Mouse (Mus musculus) embryonic facial prominence, embryonic 15.5 days (tissue): ENCODE measurements around the gene D7Ertd443e. TPM values are rescaled to one million over a fixed set of nuclear protein-coding genes. Genes with fewer than 3 reads are reported as not detected.

Experiments used
- ATAC-seq: fragments of 200-750 bp; cut with Nextera tagmentation; 2 replicates; pipeline ENCODE4 v1.8.0; 2017; ENCODE audit warnings: low read depth, moderate TSS enrichment; ENCODE audit not compliant: insufficient number of reproducible peaks, low FRiP score, low TSS enrichment
- H3K27ac ChIP-seq: fragments of 300-500 bp; sonication (generic); replicated peaks from 2 replicates; pipeline ENCODE4 v1.5.1; 2015; ENCODE audit warnings: mild to moderate bottlenecking, inconsistent platforms
- H3K27me3 ChIP-seq: fragments of 300-500 bp; sonication (generic); 2 replicates; pipeline ENCODE4 v1.6.1; 2015; ENCODE audit warnings: inconsistent platforms
- H3K36me3 ChIP-seq: fragments of 300-500 bp; sonication (generic); 2 replicates; pipeline ENCODE4 v1.6.1; 2015; ENCODE audit warnings: mild to moderate bottlenecking, inconsistent platforms
- H3K4me1 ChIP-seq: fragments of 300-500 bp; sonication (generic); 2 replicates; pipeline ENCODE4 v1.6.1; 2015; ENCODE audit warnings: inconsistent platforms
- H3K4me2 ChIP-seq: fragments of 300-500 bp; sonication (generic); replicated peaks from 2 replicates; pipeline ENCODE4 v1.6.1; 2015; ENCODE audit warnings: mild to moderate bottlenecking, inconsistent platforms
- H3K4me3 ChIP-seq: fragments of 300-500 bp; sonication (generic); replicated peaks from 2 replicates; pipeline ENCODE4 v1.5.1; 2015; ENCODE audit warnings: mild to moderate bottlenecking, inconsistent platforms
- H3K9ac ChIP-seq: fragments of 300-500 bp; sonication (generic); 2 replicates; pipeline ENCODE4 v1.6.1; 2015; ENCODE audit warnings: inconsistent platforms
- H3K9me3 ChIP-seq: fragments of 300-500 bp; sonication (generic); replicated peaks from 2 replicates; pipeline ENCODE4 v1.6.1; 2016; ENCODE audit warnings: inconsistent platforms
- WGBS: fragments of 180-500 bp; shearing (Covaris S2); methylation state at CpG from one replicate; pipeline ENCODE4 v1.1.7; 2015; 5-methylcytosine and 5-hydroxymethylcytosine counted together
- polyA plus RNA-seq: library from polyadenylated mRNA; unstranded; fragments of >200 nt; fragmentation: Nextera tagmentation; extraction: Ambion mirVana; gene quantifications from 2 replicates; pipeline ENCODE4 v1.2.1, GENCODE M21; 2015

Gene D7Ertd443e
- polyA plus RNA-seq, 1 experiment from 2014 or later = 0.51 TPM

DNA sequence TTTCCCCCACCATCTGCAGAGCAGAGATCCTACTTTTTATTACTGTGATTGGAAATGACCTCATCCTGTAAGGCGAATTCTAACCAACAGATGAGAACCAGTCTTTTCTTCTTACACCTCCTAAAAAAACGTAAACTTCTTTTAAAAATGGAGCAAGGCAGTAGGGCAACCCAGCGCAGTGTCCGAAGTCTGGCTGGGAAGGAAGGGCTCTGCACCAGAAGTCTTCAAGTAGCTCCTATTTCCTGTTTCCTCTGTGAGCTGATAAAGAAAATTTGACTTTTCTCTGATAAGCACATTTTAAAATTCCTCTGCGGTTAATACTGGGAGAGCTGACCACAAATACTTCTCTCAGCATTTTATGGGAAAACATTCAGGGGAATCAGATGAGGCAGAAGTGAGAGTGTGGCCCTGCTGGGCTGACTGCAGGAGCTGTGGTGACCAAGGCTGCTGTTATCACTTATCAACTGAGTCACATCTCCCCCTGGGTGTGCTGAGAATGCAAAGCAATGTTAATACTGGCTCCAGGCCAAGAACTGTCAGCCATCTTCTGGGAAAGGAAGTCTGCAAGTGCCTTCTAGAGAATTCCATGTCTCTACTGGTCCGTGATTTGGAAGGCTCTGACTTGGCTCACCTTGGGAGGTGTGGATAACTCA is 97.8 kb downstream of the D7Ertd443e start:
- no peaks in the 10 kb centered on the region for H3K36me3 ChIP-seq
- no peak overlapping the region for H3K27ac ChIP-seq
- H3K4me3 ChIP-seq = no peak overlapping the region
- no peak overlapping the region for H3K9ac ChIP-seq
- ATAC-seq = no peak
- peaks cover 14% of the 10 kb centered on the region for H3K4me1 ChIP-seq
- no peak overlapping the region for H3K4me2 ChIP-seq
- 55% methylated on average over 6 of the region's 6 CpGs for WGBS
- no peaks in the 10 kb centered on the region for H3K9me3 ChIP-seq
- H3K27me3 ChIP-seq = no peaks in the 10 kb centered on the region

DNA sequence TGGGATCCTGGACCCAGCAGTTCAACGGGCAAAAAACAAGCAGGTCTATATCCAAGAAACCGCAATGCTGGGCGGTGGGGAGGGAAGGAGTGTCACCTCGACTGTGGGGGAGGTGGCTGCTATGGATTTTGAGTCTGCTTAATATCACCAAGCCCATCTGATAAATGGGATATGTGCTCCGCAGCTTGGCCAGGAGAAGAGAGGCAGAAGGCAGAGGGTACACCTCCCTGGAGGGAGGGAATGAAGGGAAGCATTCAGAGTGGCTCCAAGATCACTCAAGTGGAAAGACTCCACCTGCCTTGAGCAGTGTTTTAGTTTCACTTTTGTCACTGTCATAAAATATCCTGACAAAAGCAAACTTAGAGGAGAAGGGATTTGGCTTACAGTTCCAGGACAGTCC is 112.5 kb downstream of the D7Ertd443e start:
- no peak overlapping the region for H3K4me2 ChIP-seq
- no peaks in the 10 kb centered on the region for H3K27me3 ChIP-seq
- no peak overlapping the region for H3K4me3 ChIP-seq
- no peak overlapping the region for H3K9ac ChIP-seq
- no peaks in the 10 kb centered on the region for H3K9me3 ChIP-seq
- H3K36me3 ChIP-seq = no peaks in the 10 kb centered on the region
- ATAC-seq = no peak
- no peaks in the 10 kb centered on the region for H3K4me1 ChIP-seq
- no peak overlapping the region for H3K27ac ChIP-seq
- 86% methylated on average over 5 of the region's 5 CpGs for WGBS

DNA sequence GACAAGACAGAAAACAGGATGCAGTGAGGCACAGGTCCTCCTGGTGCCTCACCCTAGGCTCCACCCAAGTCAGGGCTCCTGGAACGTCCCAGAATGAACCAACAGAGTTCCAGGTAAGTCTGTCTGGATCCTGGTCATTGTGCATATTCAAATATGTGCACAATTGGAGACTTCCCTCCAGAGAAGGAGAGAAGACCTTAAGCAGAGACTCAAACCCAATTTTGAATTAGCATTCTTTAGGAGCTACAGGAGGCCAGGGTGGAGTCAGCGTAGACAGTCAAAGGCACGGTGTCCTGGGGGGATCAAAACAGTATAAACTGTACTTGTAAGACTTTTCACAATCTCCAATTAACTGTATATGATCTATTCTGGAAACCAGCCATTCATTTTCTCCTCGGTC is 113.0 kb downstream of the D7Ertd443e start:
- Histone ChIP-seq H3K4me3 (no peak overlapping the region), H3K36me3 (no peaks in the 10 kb centered on the region), H3K27ac (no peak overlapping the region), H3K9ac (no peak overlapping the region), H3K4me1 (no peaks in the 10 kb centered on the region), H3K9me3 (no peaks in the 10 kb centered on the region), H3K4me2 (no peak overlapping the region), H3K27me3 (no peaks in the 10 kb centered on the region)
- no peak for ATAC-seq
- 77% methylated on average over 4 of the region's 4 CpGs for WGBS

DNA sequence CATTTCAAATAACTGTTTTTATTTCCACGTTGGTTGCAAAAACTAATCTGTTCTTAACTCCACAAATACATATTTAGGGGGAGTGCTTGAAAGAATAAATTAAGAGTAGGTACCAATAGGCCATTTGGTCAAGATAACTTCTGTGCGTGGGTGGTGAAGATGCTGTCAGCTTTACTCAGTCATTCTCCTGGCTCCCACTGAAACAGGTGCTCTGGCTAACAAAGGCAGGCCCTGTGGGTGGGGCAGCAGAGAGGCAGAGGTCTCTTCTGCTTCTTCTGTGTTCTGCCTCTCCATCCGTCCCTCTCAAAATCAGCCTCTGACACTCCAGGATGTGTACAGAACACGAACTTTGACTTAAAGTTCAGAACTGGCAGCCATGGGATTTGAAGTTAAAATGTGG is 119.7 kb downstream of the D7Ertd443e start:
- Histone ChIP-seq H3K36me3 (no peaks in the 10 kb centered on the region), H3K4me2 (no peak overlapping the region), H3K9me3 (no peaks in the 10 kb centered on the region), H3K4me1 (peaks cover 13% of the 10 kb centered on the region; the same call in 1 of the 2 replicates), H3K27ac (no peak overlapping the region), H3K4me3 (no peak overlapping the region), H3K27me3 (no peaks in the 10 kb centered on the region), H3K9ac (no peak overlapping the region)
- no peak for ATAC-seq
- 79% methylated on average over 4 of the region's 4 CpGs for WGBS

DNA sequence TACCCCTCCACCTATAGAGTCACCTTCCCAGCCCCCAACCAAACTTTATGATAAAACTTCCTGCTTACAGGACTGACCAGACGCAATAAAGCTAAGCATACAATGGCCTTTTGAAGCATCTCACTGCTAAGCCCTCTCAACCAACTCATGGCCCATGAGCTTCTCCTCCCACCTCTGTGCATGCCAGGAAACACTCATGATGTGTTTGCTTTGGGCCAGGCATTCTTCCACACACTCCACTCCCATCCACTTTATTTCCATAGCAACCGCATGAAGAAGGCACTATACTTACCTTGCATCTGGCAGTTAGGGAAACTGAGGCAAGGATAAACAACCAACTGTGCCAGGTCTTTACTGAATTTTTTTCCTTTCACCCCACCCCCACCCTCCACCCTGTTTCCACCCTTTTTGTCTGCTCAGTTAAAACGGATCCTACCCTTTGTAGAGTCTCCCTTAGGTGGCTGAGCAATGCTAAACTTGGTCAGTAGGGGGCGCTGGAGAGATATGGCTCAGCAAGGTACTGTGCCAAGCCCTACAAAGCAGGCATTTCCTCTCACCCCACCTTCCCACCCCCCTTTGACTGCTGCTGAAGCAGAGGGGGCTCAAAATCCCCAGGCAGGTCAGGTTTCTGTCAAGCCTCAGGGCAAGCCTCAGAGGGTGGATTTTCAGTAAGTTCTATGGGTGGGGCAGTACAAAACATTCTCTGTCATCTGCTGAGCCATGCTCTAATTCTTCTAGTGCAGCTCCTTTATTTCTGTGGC is 122.1 kb downstream of the D7Ertd443e start:
- H3K27me3 ChIP-seq = no peaks in the 10 kb centered on the region
- H3K9me3 ChIP-seq = no peaks in the 10 kb centered on the region
- ATAC-seq = no peak
- 40% methylated on average over 4 of the region's 4 CpGs for WGBS
- no peak overlapping the region for H3K4me2 ChIP-seq
- H3K36me3 ChIP-seq = no peaks in the 10 kb centered on the region
- peaks cover 13% of the 10 kb centered on the region; the same call in 1 of the 2 replicates for H3K4me1 ChIP-seq
- no peak overlapping the region; the same call in 1 of the 2 replicates for H3K27ac ChIP-seq
- H3K9ac ChIP-seq = no peak overlapping the region
- H3K4me3 ChIP-seq = no peak overlapping the region

DNA sequence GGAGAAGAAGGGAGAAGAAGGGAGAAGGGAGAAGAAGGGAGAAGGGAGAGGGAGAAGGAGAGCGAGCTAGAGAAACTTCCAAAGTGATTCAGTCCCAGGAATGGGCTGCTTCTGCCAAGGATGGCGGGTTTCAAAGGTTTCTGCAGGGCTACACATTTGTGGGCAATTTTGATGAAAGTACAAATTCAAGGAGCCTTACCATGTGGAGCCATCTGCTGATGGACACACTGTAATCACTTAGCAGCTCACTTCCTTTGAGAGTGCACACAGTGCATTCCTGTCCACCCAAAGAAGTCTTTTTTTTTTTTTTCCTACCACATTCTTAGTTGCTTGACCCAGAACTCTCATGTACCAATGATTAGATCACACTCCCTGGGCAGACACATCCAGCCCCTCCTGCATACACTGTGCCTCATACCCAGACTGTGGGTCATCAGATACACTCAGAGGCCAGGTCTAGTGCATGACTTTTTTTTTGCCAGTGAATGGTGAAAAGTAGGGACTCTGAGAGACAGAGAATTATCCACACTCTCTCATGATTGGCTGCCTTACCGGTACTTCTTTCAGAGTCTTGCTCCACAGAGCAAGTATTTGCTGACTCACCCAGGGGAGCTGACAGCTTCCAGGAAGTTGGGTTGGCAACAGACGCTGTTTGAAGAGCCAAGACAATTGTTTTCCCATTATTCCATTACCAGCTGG is 124.3 kb downstream of the D7Ertd443e start:
- peak; percentile 43; the same call in 1 of the 2 replicates for ATAC-seq
- 36% methylated on average over 4 of the region's 4 CpGs for WGBS
- H3K36me3 ChIP-seq = no peaks in the 10 kb centered on the region
- H3K9me3 ChIP-seq = no peaks in the 10 kb centered on the region
- H3K27ac ChIP-seq = no peak overlapping the region
- H3K27me3 ChIP-seq = no peaks in the 10 kb centered on the region
- H3K4me1 ChIP-seq = peaks cover 13% of the 10 kb centered on the region; the same call in 1 of the 2 replicates
- H3K4me3 ChIP-seq = no peak overlapping the region
- H3K9ac ChIP-seq = no peak overlapping the region
- H3K4me2 ChIP-seq = no peak overlapping the region

DNA sequence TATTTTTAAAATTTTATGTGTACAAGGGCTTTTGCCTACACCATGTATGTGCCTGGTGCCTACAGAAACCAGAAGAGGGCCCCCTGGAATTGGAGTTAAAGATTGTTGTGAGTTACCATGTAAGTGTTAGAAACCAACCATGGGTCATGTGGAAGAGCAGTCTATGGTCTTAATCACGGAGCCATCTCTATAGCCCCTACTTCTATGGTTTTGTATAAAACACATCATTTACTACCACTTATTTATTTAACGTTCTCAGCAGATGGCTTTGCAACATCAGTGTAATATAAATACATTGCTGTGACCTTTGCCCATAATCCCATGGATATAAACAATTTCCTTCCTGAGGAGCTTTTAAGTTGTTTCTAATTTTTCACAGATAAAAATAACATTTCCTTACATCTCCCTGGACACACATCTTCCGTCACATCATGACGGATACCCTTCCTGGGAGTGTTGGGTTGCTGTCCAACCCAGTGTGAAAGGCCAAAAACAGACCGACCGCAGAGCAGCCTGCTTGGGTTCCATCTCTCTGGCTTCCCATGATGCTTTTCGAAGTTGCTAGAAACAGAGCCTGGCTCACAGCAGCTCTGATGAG is 135.1 kb downstream of the D7Ertd443e start:
- 77% methylated on average over 7 of the region's 7 CpGs for WGBS
- Histone ChIP-seq H3K4me3 (no peak overlapping the region), H3K9ac (no peak overlapping the region), H3K9me3 (no peaks in the 10 kb centered on the region), H3K27ac (no peak overlapping the region), H3K36me3 (no peaks in the 10 kb centered on the region), H3K4me1 (0 out of 2 replicates have a peak, but pooled peaks cover 3% of the 10 kb centered on the region), H3K4me2 (no peak overlapping the region), H3K27me3 (no peaks in the 10 kb centered on the region)
- no peak for ATAC-seq

DNA sequence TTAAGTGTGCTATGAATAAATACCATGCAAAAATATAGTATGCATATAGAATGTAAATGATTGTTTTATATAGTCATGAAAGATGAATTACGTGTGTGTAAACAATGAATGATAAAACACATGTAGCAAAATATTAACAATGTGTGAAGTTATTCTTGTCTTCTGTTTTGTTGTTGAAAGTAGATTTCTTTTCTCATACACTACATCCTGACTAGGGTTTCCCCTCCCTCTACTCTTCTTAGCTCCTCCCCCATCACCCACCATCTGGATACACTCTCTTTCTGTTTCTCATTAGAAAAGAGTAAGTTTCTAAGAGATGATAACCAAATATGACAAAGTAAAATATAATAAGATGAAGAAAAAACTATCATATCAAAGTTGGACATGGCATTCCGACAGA is 137.4 kb downstream of the D7Ertd443e start:
- H3K27me3 ChIP-seq = no peaks in the 10 kb centered on the region
- no peak overlapping the region for H3K27ac ChIP-seq
- H3K4me2 ChIP-seq = no peak overlapping the region
- no peaks in the 10 kb centered on the region for H3K36me3 ChIP-seq
- WGBS = 86% methylated on average over 2 of the region's 2 CpGs
- no peak overlapping the region for H3K9ac ChIP-seq
- 0 out of 2 replicates have a peak, but pooled peaks cover 3% of the 10 kb centered on the region for H3K4me1 ChIP-seq
- ATAC-seq = no peak
- no peaks in the 10 kb centered on the region for H3K9me3 ChIP-seq
- no peak overlapping the region for H3K4me3 ChIP-seq

DNA sequence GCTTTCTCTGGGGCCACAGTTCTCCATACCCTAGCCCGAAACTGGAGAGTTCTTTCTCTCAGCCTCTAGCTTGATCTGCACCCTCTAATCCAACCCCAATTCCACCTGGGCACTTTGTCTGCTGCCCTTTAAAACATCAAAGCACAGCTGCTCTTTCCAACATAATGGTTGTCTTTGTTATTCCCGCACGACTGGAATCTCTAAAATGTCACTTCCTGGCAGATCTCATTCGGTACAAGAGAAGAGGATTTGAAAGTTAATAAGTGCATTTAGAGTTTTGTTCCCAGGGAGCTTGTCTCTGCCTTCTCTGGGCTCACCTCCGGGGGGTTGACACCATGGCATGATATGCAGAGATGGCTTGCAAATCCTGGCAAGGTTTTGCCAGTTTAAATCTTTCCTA is 138.8 kb downstream of the D7Ertd443e start:
- ATAC-seq = no peak

DNA sequence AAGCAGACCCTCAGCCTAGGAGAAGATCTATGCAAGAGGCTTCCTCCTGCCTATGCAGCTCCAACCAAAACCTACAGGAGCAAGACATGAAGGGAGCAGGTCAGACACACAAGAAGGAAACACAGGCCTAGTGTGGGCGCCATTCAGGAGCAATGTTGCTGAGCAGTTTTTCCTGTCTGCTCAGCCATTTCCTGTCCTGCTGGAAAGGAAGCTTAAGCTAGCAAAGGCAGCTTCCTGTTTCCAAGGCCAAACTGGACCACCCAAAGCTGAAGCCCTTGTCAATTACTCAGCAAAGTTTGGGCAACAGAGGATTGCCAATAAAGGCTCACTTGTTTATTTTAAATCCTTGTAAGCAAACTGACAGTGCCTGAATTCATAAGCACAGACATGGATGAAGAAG is 142.7 kb downstream of the D7Ertd443e start:
- Histone ChIP-seq H3K4me1 (0 out of 2 replicates have a peak, but pooled peaks cover 3% of the 10 kb centered on the region), H3K27ac (no peak overlapping the region), H3K4me2 (no peak overlapping the region), H3K27me3 (no peaks in the 10 kb centered on the region), H3K4me3 (no peak overlapping the region), H3K9ac (no peak overlapping the region), H3K9me3 (no peaks in the 10 kb centered on the region), H3K36me3 (no peaks in the 10 kb centered on the region)
- ATAC-seq = no peak
- 77% methylated on average over 1 of the region's 1 CpGs for WGBS

More for the DNA sequence above, 138.8 kb downstream of the D7Ertd443e start:
- no peaks in the 10 kb centered on the region for H3K9me3 ChIP-seq
- H3K4me3 ChIP-seq = no peak overlapping the region
- no peaks in the 10 kb centered on the region for H3K27me3 ChIP-seq
- H3K4me2 ChIP-seq = no peak overlapping the region
- WGBS = 18% methylated on average over 5 of the region's 5 CpGs
- 0 out of 2 replicates have a peak, but pooled peaks cover 3% of the 10 kb centered on the region for H3K4me1 ChIP-seq
- no peak overlapping the region for H3K9ac ChIP-seq
- no peak overlapping the region for H3K27ac ChIP-seq
- H3K36me3 ChIP-seq = no peaks in the 10 kb centered on the region

DNA sequence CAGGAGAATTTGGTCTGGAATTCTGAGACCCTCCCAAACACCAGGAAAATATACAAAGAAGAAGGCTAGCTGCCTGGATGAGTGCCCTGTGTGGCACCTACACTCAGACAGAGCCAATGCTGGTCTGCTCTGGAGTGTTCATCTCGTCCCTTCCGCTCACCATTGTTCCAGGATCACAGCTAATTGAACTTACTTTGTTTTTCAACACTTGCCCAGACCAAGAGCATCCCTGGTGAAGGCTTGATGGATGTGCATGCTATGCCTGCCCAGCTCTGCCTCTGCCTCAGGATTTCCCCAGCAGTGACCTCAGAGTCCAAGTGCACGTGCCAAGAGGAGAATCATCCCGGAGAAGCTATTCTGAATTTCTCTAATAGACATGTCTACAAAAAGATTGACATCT is 144.2 kb downstream of the D7Ertd443e start:
- ATAC-seq = no peak
- H3K9ac ChIP-seq = no peak overlapping the region
- no peak overlapping the region for H3K4me2 ChIP-seq
- H3K27ac ChIP-seq = no peak overlapping the region
- no peaks in the 10 kb centered on the region for H3K27me3 ChIP-seq
- 0 out of 2 replicates have a peak, but pooled peaks cover under 1% of the 10 kb centered on the region for H3K4me1 ChIP-seq
- WGBS = 84% methylated on average over 4 of the region's 4 CpGs
- H3K4me3 ChIP-seq = no peak overlapping the region
- no peaks in the 10 kb centered on the region for H3K36me3 ChIP-seq
- H3K9me3 ChIP-seq = no peaks in the 10 kb centered on the region
